Mouse (Mus musculus): ENCODE results near the gene 1810010D01Rik.

- TF ChIP-seq POLR2A (IDR thresholded peaks at IDR 0.05; ENCODE audit: extremely low read depth, insufficient read depth, low read length) = no peak
- TF ChIP-seq CTCF (IDR thresholded peaks at IDR 0.05; ENCODE audit: low read depth, low read length) = no peak
Measured at GRCm38 (mm10) chr7:145239145-145239544, 31.2 kb upstream of the 1810010D01Rik start.

Measured in liver, adult 2 months (tissue).